Mouse (Mus musculus): ENCODE results near the gene Plk1. TPM values are rescaled to one million over a fixed set of nuclear protein-coding genes. Genes with fewer than 3 reads are reported as not detected.

Plk1 gene
- polyA plus RNA-seq, 1 experiment from 2014 or later, result 92.9 TPM

- no peaks in the 10 kb centered on the region for H3K36me3 ChIP-seq (ENCODE audit: control insufficient read depth, insufficient read depth)
- ATAC-seq (ENCODE audit: low read depth), result no peak
Measured at GRCm38 (mm10) chr7:122206121-122206520, 46.9 kb downstream of the Plk1 start.

GRCm38 (mm10) chr7:122208276-122209021 is 49.2 kb downstream of the Plk1 start:
- 36% methylated on average over 7 of the region's 7 CpGs for WGBS (ENCODE audit: insufficient replicate concordance)
- no peak overlapping the region for H3K9ac ChIP-seq (ENCODE audit: low read depth, low read length)
- no peaks in the 10 kb centered on the region for H3K4me1 ChIP-seq (ENCODE audit: control insufficient read depth, low read depth, low read length)
- H3K4me2 ChIP-seq (ENCODE audit: low read depth, low read length), result no peak overlapping the region
- no peak for ATAC-seq (ENCODE audit: low read depth)
- no peaks in the 10 kb centered on the region for H3K36me3 ChIP-seq (ENCODE audit: control insufficient read depth, insufficient read depth)
- H3K27ac ChIP-seq (ENCODE audit: low read length), result no peak overlapping the region
- H3K27me3 ChIP-seq (ENCODE audit: control insufficient read depth, insufficient read depth, low read depth, low read length), result no peaks in the 10 kb centered on the region
- H3K4me3 ChIP-seq (ENCODE audit: low read depth, low read length), result no peak overlapping the region
- no peaks in the 10 kb centered on the region for H3K9me3 ChIP-seq (replicated peaks; ENCODE audit: control insufficient read depth, low read length)

More at GRCm38 (mm10) chr7:122206121-122206520, 46.9 kb downstream of the Plk1 start:
- no peak overlapping the region for H3K27ac ChIP-seq (ENCODE audit: low read length)
- no peak overlapping the region for H3K4me2 ChIP-seq (ENCODE audit: low read depth, low read length)
- WGBS (ENCODE audit: insufficient replicate concordance), result 52% methylated on average over 2 of the region's 2 CpGs
- H3K4me1 ChIP-seq (ENCODE audit: control insufficient read depth, low read depth, low read length), result no peaks in the 10 kb centered on the region
- H3K9ac ChIP-seq (ENCODE audit: low read depth, low read length), result no peak overlapping the region
- H3K9me3 ChIP-seq (replicated peaks; ENCODE audit: control insufficient read depth, low read length), result no peaks in the 10 kb centered on the region
- no peaks in the 10 kb centered on the region for H3K27me3 ChIP-seq (ENCODE audit: control insufficient read depth, insufficient read depth, low read depth, low read length)
- no peak overlapping the region for H3K4me3 ChIP-seq (ENCODE audit: low read depth, low read length)

GRCm38 (mm10) chr7:122219315-122219801 is 60.1 kb downstream of the Plk1 start, which contains the start of gene Chp2:
Chp2 (plus strand) TSS chr7:122219496.
- Histone ChIP-seq H3K9me3 (replicated peaks; ENCODE audit: control insufficient read depth, low read length) (0 out of 2 replicates have a peak, but pooled peaks cover 2% of the 10 kb centered on the region), H3K4me3 (ENCODE audit: low read depth, low read length) (peak within 1 kb of the TSS; percentile 43), H3K4me1 (ENCODE audit: control insufficient read depth, low read depth, low read length) (no peaks in the 10 kb centered on the region), H3K9ac (ENCODE audit: low read depth, low read length) (no peak within 1 kb of the TSS), H3K4me2 (ENCODE audit: low read depth, low read length) (peak within 1 kb of the TSS; percentile 48), H3K36me3 (ENCODE audit: control insufficient read depth, insufficient read depth) (no peaks in the 10 kb centered on the region), H3K27ac (ENCODE audit: low read length) (no peak within 1 kb of the TSS), H3K27me3 (ENCODE audit: control insufficient read depth, insufficient read depth, low read depth, low read length) (no peaks in the 10 kb centered on the region)
- WGBS (ENCODE audit: insufficient replicate concordance), result 18% methylated on average over 20 of the region's 20 CpGs
- ATAC-seq (ENCODE audit: low read depth), result peak; percentile 81

Other genes starting within 250 kb of the Plk1 start
- gene Cog7, start 177.7 kb upstream of the Plk1 start, polyA plus RNA-seq (2015; fragmentation: Nextera tagmentation; extraction: Ambion mirVana), result 9.6 and 9.9 TPM in 2 replicates
- gene Gga2, start 138.2 kb upstream of the Plk1 start, polyA plus RNA-seq (2015; fragmentation: Nextera tagmentation; extraction: Ambion mirVana), result 32.6 and 34.6 TPM in 2 replicates
- gene Ubfd1, start 92.3 kb upstream of the Plk1 start, polyA plus RNA-seq (2015; fragmentation: Nextera tagmentation; extraction: Ambion mirVana), result 12.4 and 14.7 TPM in 2 replicates
- gene Ears2, start 92.2 kb upstream of the Plk1 start, polyA plus RNA-seq (2015; fragmentation: Nextera tagmentation; extraction: Ambion mirVana), result 7.4 and 8.2 TPM in 2 replicates
- gene Ndufab1, start 57.6 kb upstream of the Plk1 start, polyA plus RNA-seq (2015; fragmentation: Nextera tagmentation; extraction: Ambion mirVana), result 389 and 415 TPM in 2 replicates
- gene Palb2, start 26.5 kb upstream of the Plk1 start, polyA plus RNA-seq (2015; fragmentation: Nextera tagmentation; extraction: Ambion mirVana), result 10.5 and 11.1 TPM in 2 replicates
- gene Dctn5, start 26.4 kb upstream of the Plk1 start, polyA plus RNA-seq (2015; fragmentation: Nextera tagmentation; extraction: Ambion mirVana), result 44.8 and 45.5 TPM in 2 replicates
- gene Ern2, start 26.8 kb downstream of the Plk1 start, polyA plus RNA-seq (2015; fragmentation: Nextera tagmentation; extraction: Ambion mirVana), result not detected in 2 replicates
- 3.1 TPM in 2 replicates for gene Chp2, start 60.1 kb downstream of the Plk1 start, polyA plus RNA-seq (2015; fragmentation: Nextera tagmentation; extraction: Ambion mirVana)
- 4.7 and 4.8 TPM in 2 replicates for gene Prkcb, start 129.3 kb downstream of the Plk1 start, polyA plus RNA-seq (2015; fragmentation: Nextera tagmentation; extraction: Ambion mirVana)

All from liver, embryonic 16.5 days (tissue).